Mouse (Mus musculus) splenic B cell, adult 2 months (primary cell): Measurements from ENCODE around the gene Hmcn1.

ENCODE experiments used
- DNase-seq: peaks from one replicate; pipeline ENCODE4 v3.0.0-alpha.2; 2011; ENCODE audit warnings: low read depth, low spot score
- H3K27me3 ChIP-seq: 2 replicates; pipeline ENCODE4 v1.6.1; 2012; ENCODE audit warnings: mild to moderate bottlenecking, low read length, moderate library complexity, mixed read lengths; ENCODE audit not compliant: control insufficient read depth, poor library complexity, insufficient read depth, severe bottlenecking
- H3K36me3 ChIP-seq: 2 replicates; pipeline ENCODE4 v1.6.1; 2012; ENCODE audit warnings: mild to moderate bottlenecking, low read length, moderate library complexity, mixed read lengths; ENCODE audit not compliant: control insufficient read depth, poor library complexity, insufficient read depth, severe bottlenecking

The Hmcn1 gene

DNA sequence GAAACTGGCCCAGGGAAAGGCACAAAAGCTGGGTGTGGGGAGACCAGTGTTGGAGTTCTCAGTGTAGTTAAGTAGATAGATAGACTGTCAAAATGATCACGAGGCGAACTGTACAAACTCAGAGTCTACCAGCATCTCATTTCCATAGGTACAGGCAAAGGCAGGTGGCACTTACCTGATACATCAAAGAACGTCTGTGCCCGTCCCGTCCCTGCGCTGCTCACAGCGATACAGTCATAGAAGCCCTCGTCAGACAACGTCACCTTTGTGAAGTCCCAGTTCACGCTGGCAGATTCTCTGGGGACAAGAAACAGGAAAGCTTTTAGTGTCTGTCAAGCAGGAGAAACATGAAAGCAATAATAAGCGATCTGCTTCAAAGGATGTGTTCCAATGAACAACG is 190.6 kb downstream of the Hmcn1 start:
- DNase-seq = no peak
- no peaks in the 10 kb centered on the region for H3K36me3 ChIP-seq
- no peaks in the 10 kb centered on the region for H3K27me3 ChIP-seq

DNA sequence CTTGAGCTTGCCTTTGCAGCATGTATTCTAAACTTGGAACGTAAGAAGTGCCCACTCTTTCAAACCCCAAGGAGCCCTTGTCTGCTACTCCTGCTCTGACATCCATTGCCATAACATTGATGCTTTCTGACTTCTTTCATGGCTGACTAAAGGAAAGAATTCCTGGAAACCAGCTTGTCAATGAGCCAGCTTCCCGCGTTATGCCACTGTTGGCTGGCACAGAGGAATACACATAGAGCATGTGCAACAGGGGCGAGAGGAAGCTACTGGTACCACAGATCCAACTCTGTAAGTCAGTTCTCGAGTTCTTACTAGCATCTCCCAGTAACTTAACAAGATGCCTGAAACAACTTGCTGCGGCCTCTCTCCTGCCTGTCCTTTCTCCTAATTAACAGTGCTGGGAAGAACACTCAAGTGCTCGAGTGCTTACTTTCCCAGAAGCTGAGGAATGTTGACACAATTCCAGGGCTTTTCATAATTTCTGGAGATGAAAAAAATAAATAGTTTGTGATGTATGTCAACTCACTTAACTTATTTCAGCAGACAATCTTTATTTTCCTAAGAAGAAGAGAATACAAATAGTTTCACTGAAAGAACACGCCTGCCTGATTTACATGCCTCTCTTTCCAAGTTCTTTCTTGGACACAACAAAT is 192.5 kb downstream of the Hmcn1 start:
- DNase-seq = no peak
- H3K36me3 ChIP-seq = no peaks in the 10 kb centered on the region
- H3K27me3 ChIP-seq = no peaks in the 10 kb centered on the region

DNA sequence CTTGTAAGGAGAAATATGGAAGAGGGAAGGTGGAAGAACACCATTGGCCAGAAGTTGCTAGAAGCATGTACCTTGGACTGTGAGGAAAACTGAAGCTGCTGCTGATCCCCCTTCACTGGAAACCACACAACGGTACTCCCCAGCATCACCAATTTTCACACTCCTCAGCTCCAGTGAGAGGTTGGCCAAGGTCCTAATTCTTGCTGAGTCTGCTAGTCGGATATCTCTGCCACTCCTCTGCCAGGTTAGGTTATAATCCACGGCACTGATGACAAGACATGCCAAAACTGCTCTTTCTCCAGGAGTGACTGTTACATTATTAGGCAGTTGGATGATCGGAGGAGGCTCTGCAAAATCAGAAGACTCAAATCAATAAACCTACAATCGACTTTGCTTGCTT is 194.6 kb downstream of the Hmcn1 start:
- Histone ChIP-seq H3K36me3 (no peaks in the 10 kb centered on the region), H3K27me3 (no peaks in the 10 kb centered on the region)
- no peak for DNase-seq

DNA sequence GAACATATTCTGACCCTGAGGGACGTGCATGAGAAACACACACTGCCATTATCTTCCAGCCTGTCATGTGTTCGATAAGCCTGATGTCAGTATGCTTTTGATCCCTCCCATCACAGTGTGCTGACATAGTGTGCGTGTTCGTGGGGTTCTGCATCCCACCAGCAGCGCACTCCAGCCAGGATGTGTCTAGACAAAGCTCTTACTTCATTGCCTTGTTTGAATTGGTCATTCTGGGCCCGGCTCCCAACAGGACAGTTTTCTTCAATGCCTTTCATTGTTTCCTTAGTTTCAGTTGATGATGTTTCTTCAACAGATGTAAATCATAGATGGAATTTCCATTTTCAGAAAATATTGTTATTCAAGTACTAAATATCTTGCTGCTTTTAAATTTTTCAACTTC is 206.5 kb downstream of the Hmcn1 start:
- no peaks in the 10 kb centered on the region for H3K27me3 ChIP-seq
- DNase-seq = no peak
- H3K36me3 ChIP-seq = no peaks in the 10 kb centered on the region

DNA sequence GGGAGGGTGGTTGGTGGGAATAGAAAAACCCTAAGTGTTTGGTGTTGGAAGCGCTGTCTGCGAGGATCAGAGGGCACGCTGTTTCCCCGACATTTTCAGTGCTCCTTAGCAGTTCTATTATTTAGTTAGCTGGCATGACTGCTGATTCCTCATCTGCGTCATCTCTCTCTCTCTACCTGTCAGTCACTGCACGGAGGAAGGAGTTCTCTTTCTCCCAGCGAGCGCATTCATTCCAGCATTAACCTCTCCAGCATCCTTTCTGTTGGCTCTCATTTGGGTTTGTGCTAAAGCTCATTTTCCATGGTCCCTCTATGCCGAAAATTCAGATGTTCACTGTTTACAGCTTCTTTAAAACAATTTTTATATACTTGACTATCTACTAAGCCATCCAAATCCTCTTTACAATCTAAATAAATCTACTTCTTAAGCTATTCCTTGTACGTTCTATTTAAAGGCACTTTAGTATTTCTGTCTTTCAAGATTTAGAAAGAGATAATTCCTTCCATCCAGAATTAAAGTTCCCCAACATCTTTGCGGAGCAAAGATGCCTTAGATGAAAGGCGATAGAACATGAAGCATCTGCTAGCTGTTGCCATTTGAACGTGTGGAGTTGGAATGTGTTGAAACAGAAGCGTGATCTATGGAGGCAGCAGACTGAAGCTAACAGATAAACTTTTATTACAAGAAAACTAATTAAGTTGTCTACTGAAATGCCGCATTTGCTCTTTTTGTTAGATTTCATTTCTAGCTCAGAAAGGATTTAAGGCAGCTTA is 210.0 kb downstream of the Hmcn1 start:
- Histone ChIP-seq H3K36me3 (no peaks in the 10 kb centered on the region), H3K27me3 (no peaks in the 10 kb centered on the region)
- no peak for DNase-seq

DNA sequence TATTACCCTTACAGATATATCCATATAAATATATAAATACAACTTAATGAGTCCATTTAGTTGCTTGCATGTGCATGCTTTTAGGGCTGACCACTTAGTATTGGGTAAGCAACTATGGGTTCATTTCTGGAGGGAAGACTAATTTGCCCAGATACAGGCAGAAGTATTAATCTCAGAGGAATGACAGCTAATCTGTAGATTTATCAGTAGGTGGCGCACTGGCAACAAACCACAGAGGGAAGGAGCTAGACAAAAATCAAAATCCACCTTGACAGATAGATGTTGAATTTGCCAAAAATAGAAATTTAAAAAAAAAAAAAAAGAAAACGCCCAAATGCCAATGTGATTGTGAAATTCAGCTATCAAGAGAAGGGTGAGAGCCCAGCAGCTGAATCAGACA is 213.3 kb downstream of the Hmcn1 start:
- H3K27me3 ChIP-seq = no peaks in the 10 kb centered on the region
- DNase-seq = no peak
- H3K36me3 ChIP-seq = no peaks in the 10 kb centered on the region

DNA sequence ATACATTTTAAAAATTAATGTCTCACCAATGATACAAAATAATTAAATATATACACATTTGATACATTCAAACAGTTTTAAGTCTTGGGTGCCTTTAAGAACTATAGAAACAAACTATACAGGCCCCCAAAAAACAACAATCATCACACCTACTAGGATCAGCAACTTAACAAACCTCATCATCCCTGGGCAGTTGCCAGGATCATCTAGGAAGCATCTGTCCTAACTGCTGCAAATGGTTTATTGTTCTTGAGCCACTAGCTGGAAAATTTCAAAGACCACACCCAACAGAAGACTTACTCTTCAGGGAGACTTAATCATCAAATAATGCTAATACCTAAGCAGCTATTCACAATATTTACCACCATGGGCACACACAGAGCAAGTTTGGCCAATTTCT is 216.5 kb downstream of the Hmcn1 start:
- H3K27me3 ChIP-seq = no peaks in the 10 kb centered on the region
- DNase-seq = no peak
- no peaks in the 10 kb centered on the region for H3K36me3 ChIP-seq

DNA sequence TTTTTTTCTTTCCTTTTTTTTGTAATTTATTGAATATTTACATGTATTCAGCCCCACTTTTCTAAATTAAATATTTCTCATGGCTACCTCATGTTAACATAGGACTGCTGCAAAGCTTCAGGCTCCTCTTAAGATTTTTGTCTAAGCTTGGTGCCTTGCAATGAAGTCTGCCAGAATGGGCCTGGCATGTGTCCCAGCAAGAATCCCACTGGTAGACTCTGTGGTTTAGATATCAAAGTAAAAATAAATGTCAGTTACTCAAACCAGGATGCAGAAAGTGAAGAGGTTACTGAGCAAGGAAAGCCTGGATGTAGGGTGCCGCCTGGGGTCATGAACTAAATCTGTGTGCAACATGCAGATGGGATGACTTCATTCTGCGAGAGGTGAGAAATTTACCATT is 217.5 kb downstream of the Hmcn1 start:
- DNase-seq = no peak
- Histone ChIP-seq H3K36me3 (no peaks in the 10 kb centered on the region), H3K27me3 (no peaks in the 10 kb centered on the region)

DNA sequence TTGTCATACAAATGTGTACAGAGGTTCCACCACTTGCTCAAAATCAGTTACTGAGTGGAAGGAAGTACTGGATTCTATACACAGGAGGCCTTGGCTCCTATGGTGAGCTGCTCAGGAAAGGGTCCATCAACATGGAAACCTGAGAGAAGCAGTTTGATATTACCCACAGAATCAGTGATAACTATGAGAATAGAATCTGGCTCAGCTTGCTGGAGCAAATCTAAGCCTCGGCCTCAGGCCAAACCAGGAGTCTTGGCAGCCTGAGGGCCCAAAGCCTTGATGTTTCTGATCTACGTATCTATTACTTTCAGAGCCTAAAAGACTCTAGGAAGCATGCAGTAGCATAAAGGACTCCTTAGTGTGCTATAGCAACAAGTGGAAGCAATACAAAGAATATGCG is 220.3 kb downstream of the Hmcn1 start:
- DNase-seq = no peak
- no peaks in the 10 kb centered on the region for H3K36me3 ChIP-seq
- no peaks in the 10 kb centered on the region for H3K27me3 ChIP-seq

DNA sequence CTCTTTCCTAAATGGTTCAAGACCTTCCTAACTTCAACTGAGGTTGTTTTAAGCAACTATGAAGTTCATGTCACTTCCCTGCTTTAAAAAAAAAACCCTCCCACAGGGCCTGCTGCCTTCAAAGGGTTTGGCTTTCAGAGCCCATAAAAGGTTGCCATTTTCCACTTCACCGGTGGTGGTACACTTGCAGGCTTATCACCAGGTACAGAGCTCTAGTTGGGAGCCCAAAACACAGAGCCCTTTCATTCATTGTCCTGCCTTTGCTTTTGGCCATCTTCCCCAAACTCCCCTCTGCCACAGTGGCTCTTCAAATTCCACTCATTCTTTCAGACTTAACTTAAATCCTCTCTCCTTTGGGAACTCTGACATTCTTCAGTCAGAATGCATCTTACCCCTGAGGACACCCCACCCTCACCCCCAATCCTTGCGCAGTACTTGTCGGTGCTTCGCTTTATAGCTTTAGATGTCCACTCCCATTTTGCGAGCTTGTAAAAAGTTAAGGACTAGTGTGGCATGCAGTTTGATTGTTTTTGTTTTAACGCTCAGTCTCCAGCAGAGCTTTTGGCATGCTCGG is 222.2 kb downstream of the Hmcn1 start:
- H3K27me3 ChIP-seq = no peaks in the 10 kb centered on the region
- no peak for DNase-seq
- H3K36me3 ChIP-seq = no peaks in the 10 kb centered on the region

DNA sequence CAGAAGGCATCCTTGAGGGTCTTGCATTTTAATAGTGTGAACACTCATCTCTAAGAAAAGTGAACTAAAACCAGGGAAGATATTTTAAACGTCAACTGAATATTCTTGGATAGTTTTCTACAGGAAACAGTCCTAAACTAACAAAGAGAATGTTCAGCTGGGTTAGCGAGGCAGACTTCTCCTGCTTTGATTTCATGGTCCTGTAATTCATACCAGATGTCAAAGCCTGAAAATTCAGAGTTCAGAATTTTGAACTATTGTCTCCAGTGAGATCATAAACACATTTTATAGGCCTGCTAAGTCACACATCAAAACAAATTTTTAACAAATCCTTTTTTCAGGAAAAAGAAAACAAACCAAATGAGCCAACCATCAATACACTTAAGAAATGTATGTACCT is 223.4 kb downstream of the Hmcn1 start:
- H3K36me3 ChIP-seq = no peaks in the 10 kb centered on the region
- no peak for DNase-seq
- H3K27me3 ChIP-seq = no peaks in the 10 kb centered on the region

DNA sequence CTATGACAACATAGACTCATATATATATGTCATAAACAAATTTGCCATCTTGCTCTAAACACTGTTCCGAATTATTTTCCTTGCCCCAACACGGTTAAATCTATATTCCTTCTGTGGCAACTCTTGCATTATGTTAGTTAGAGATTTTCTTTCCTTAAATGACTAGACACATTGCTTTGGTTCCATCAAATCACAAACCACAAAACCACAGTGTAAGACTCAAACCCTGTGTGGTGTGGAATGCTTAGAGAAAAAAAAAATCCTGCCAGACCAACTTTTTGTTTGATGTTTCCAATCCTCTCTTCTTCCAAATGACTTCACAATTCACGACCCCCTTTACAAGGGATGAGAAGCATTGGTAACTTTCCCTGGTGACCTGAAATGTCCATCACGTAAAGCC is 231.6 kb downstream of the Hmcn1 start:
- Histone ChIP-seq H3K27me3 (no peaks in the 10 kb centered on the region; the same call in 1 of the 2 replicates), H3K36me3 (no peaks in the 10 kb centered on the region)
- no peak for DNase-seq

DNA sequence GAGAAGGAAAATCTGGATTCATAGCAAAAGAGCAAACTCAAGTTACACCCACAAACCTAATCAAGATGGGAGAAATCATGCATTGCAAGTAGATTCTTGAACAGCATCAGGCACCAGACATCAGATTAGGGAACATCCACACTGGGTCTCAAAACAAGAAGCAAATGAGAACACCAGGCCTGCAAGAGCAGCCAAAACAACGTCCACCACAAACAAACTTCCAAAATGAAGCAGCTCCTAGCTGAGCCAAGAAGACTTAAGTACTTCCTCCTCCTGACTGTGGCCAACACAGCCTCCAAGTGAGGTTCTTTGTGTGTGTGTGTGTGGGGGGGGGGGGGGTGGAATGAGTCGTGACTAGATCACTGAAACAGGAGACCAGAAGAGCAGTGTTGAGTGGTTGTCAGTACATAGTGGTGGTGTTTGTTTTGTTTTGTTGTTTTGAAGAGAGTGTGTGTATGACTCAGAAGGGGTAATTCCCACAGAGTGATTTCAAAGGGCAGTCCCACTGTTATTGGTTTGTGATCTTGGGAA is 232.4 kb downstream of the Hmcn1 start:
- DNase-seq = no peak
- Histone ChIP-seq H3K27me3 (no peaks in the 10 kb centered on the region; the same call in 1 of the 2 replicates), H3K36me3 (no peaks in the 10 kb centered on the region)

DNA sequence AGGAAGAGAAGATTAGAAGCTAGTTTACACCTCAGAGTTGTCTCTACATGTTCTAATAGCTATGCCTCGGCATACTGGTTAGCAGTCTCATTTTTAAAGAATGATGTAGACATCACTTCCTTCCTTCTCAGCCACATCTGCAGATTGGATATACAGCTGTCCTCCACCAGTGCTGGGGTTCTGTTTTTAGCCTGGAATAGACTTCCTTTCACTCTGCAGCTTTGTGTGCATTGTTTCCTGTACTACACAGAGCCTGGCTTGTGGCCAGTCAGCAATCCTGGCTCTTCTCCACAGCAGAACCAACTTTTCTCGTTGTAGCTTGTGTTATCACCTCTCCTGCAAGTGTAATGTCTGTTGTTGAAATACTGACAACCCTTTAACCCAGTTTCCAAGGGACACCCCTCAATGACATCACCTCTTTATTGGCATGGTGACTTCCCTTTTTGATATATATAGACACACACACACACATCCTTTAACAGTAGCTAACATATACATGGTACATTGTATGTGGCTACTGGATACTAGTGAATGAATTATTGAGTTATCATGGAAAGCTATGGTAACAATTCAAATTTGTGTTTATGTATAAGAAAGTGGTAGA is 233.7 kb downstream of the Hmcn1 start:
- no peaks in the 10 kb centered on the region for H3K36me3 ChIP-seq
- DNase-seq = no peak
- no peaks in the 10 kb centered on the region; the same call in 1 of the 2 replicates for H3K27me3 ChIP-seq

DNA sequence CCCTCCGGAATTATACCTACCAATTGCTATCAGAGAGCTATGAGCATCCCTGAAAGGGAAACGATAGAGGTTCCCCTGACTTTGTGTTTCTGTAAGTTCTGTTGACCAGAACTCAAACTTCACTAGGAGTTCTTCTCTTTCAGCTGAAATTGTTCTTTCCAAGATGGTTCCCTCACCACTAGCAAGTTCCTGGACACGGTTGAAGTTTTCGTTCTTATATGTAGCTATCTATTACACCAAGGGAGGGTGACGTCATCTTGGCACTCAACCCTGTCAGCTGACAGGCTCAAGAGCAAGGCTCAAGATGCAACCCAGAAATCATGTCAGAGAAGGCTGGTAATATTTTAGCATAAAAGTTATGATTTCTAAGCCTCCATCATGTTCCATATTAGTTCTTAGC is 239.3 kb downstream of the Hmcn1 start:
- no peak for DNase-seq
- H3K36me3 ChIP-seq = no peaks in the 10 kb centered on the region
- H3K27me3 ChIP-seq = no peaks in the 10 kb centered on the region; the same call in 1 of the 2 replicates
